Mouse (Mus musculus): Measurements from ENCODE around the gene Pnck. TPM values are rescaled to one million over a fixed set of nuclear protein-coding genes. Genes with fewer than 3 reads are reported as not detected.

Pnck gene
- total RNA-seq, 2 experiments from 2014 or later: 107 to 135 TPM

DNA sequence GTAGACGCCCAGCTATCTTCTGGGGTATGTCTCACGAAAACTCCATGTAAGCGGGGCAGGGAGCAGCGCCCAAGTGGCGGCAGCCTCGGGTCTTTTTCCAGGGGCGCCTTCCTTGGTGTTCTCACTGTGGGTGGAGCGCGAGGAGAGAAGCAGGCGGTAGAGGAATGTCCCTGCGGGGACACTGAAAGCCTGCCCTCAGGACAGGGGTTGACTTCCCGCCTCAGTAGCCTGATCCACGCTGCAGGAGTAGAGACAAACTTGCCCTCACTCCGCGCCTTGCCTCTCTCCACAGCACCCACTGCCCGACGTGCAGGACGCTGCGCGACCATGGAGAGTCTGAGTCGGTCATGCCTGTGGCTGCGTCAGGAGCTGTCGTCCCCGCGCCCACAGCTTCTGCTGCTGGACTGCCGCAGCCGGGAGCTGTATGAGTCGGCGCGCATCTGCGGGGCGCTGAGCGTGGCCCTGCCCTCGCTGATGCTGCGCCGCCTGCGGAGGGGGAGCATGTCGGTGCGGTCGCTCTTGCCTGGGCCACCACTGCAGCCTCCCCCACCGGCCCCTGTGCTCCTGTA, 19.9 kb downstream of the Pnck start:
- no peak for DNase-seq (ENCODE audit: low spot score in 2 of 2)

DNA sequence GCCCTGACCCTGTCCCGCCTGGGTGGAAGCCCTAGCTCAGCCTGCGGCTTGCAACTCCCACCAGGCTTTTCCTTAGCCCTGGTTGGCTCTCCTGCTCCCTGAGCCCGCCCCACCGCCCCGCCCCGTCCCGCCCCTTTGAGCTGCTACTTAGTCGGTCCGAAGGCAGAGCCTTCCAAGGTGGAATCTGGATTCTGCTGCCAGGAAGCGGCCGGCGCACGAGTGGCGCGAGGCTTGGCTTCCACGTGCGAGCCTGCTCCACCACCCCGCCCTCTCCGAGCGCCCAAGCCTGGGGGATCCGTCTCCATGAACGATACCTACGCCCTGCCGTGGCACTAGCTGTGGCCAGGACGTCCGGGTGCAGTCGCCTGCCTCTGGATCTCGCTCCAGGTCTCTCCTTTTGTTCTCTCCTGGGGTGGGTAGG, 20.7 kb downstream of the Pnck start, which contains the start of gene Dusp9:
Gene Dusp9, plus strand, starts transcription at position 165 of the 421 bp plus-strand sequence.
- no peak for DNase-seq (ENCODE audit: low spot score in 2 of 2)

DNA sequence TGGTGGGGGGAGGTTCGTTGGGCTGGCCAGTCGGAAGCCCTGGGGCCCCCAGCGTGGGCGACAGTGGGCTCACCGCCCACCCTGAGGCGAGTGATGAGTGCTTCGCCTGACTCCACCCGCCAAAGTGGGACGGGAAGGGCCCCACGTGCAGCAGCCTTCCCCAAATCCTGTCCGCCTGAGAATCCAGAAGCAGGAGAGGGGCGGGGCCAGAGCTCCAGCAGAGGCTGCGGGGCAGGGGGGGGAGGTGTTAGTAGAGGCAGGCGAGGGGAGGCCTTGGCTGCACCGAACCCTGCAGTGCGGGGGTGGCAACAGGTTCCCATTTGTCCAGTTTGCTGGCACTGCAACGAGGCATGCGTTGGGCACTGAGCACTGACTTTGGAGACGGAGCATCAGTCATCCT, 22.5 kb downstream of the Pnck start:
- no peak for DNase-seq (ENCODE audit: low spot score in 2 of 2)

DNA sequence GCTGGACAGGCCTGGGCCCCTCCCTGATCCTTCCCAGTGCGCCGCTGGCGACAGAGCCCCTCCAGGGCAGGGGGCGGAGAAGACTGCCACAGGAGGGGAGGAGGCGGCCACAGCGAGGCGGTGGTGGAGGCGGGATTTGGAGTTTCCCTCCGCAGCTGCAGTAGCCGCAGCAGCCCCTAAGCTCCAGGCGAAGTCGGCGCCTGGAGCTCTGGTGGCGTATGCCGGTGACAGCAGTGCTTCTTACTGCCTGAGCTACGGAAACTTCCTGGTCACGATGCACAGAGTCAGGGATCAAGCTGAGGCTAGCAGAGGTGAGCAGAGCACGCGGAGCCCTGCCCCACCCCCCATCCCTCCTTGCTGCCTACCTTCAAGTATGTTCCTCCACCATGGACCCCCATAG, 24.5 kb downstream of the Pnck start:
- no peak for DNase-seq (ENCODE audit: low spot score in 2 of 2)

DNA sequence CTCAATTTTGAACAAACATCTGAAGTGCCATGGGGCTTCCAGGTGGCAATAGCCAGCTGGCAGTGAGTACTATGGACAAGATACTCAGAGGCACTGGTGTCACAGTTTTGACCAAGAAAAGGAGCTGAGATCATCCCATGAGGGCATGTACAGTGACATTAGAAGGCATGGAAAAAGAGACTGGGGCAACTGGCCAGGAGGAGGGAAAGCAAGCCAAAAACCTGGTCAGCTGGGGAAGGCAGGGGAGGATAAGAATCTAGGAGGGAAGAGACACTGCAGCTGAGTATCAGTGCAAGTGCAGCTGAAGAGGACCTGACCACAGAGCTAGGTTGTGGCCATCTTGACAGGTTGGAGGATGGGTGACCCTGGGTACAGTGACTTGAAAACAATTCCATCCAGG, 32.9 kb downstream of the Pnck start:
- no peak for DNase-seq (ENCODE audit: low spot score in 2 of 2)

DNA sequence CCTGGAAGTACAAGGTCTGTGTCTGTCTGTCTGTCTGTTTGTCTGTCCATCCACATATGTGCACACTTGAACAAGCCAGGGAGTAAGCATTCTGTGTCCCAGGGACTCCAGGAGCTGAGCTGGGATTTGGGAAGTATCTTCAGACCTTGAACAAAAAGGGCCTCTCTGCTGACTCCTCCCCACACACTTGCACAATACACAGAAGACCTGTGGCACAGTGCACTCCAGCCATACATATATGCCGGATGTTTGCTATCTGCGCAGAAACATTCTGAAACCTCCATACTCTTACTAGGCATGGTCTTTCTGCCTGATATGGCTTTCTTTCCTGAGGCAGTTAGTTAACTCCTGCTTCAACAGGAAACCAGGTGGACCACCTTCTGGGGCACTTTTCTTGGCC, 40.0 kb downstream of the Pnck start:
- no peak for DNase-seq (ENCODE audit: low spot score in 2 of 2)

DNA sequence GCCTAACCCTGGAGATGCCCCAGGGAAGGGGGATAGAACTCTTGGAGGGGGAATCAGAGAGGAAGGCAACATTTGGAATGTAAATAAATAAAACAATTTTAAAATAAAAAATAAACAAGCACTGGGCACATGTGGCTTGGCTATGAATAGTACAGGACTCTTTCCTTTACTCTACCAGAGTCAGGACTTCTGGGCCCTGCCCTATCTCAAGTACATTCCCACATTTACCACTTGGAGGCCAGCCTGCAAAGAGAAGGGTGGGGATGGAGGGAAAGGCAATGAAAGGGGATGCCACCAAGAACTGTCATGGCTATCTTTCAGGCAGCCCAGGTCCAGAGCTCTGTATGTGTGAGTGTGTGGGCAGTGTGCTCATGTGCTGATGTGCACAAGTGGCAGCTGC, 40.5 kb downstream of the Pnck start:
- DNase-seq (ENCODE audit: low spot score in 2 of 2): no peak

DNA sequence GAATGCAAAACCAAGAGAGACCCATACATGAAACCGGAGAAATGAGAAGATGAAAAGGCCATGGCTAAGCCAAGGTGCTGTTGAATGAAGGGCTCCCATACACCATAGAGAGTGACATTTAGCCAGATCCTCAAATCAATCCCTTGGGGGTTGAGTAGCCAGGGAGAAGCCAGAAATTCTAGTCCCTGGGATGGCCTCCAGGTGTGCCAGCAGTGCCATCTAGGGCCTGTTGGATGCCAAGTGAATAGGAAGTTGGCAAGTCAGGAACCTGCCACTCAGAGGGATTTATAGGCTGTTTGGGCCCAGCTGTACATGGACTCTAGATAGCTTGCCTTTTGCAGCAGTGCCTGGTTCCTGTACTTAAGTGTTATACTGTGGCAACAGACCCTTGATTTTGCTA, 44.0 kb downstream of the Pnck start:
- no peak for DNase-seq (ENCODE audit: low spot score in 2 of 2)

DNA sequence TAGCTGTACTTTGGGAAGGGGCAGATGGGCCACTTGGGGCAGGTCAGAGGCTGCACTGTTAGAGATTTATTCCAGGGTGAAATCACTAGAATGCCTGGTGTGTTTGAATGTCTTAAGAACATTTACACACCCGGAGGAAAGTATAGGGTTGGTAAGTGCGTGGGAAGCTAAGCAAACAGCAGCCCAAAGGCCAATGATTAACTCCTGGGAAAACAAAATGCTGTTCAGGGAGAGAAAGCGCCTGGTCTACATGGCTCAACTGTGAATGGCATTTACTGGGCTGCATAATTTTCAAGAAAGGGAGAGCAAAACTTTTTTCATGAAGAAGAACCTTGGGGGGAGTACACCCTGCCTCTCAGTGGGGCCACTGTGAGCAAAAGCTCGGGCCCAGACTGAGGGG, 46.3 kb downstream of the Pnck start:
- no peak for DNase-seq (ENCODE audit: low spot score in 2 of 2)

Other genes starting within 250 kb of the Pnck start
- gene Zfp92, start 249.0 kb downstream of the Pnck start, total RNA-seq (2021): 1 to 10 TPM; 1.8 to 3.0 TPM
- not detected for gene Trex2, start 224.8 kb downstream of the Pnck start, total RNA-seq (2021)
- gene Haus7, start 201.1 kb downstream of the Pnck start, total RNA-seq (2021): 10 to 100 TPM in 1 of 2 experiments, 1 to 10 TPM in 1; 8.9 to 11.4 TPM
- 10 to 100 TPM; 12.0 to 12.6 TPM for gene Bgn, start 176.5 kb downstream of the Pnck start, total RNA-seq (2021)
- gene Atp2b3, start 157.0 kb downstream of the Pnck start, total RNA-seq (2021): 100 to 1,000 TPM; 146 to 149 TPM
- gene Dusp9, start 20.7 kb downstream of the Pnck start, total RNA-seq (2021): under 1 TPM; 0.23 to 0.30 TPM
- 100 to 1,000 TPM in 1 of 2 experiments, 10 to 100 TPM in 1; 89.6 to 102 TPM for gene Slc6a8, start 13.0 kb upstream of the Pnck start, total RNA-seq (2021)
- 10 to 100 TPM; 75.8 to 79.1 TPM for gene Bcap31, start 56.1 kb upstream of the Pnck start, total RNA-seq (2021)
- 10 to 100 TPM; 11.6 to 12.8 TPM for gene Abcd1, start 56.5 kb upstream of the Pnck start, total RNA-seq (2021)
- gene Plxnb3, start 97.0 kb upstream of the Pnck start, total RNA-seq (2021): 10 to 100 TPM; 11.7 to 12.2 TPM
- gene Srpk3, start 114.3 kb upstream of the Pnck start, total RNA-seq (2021): 1 to 10 TPM; 2.7 to 6.3 TPM
- gene Idh3g, start 126.8 kb upstream of the Pnck start, total RNA-seq (2021): 100 to 1,000 TPM; 194 to 204 TPM
- gene Ssr4, start 126.9 kb upstream of the Pnck start, total RNA-seq (2021): 10 to 100 TPM; 87.4 to 87.6 TPM
- 100 to 1,000 TPM in 1 of 2 experiments, 10 to 100 TPM in 1; 95.8 to 104 TPM for gene Pdzd4, start 164.9 kb upstream of the Pnck start, total RNA-seq (2021)
- not detected for gene Avpr2, start 232.0 kb upstream of the Pnck start, total RNA-seq (2021)
- 100 to 1,000 TPM; 118 to 119 TPM for gene L1cam, start 236.0 kb upstream of the Pnck start, total RNA-seq (2021)